Mouse (Mus musculus): Measurements from ENCODE around the gene Sox10. TPM values are rescaled to one million over a fixed set of nuclear protein-coding genes. Genes with fewer than 3 reads are reported as not detected.

Sox10 gene
- total and polyA plus RNA-seq, 2 experiments: not detected

- no peaks in the 10 kb centered on the region for H3K4me1 ChIP-seq (ENCODE audit: control insufficient read depth, insufficient read depth, low read length)
- no peak overlapping the region for H3K4me3 ChIP-seq (ENCODE audit: insufficient read depth, low read depth, low read length)
- H3K27ac ChIP-seq (replicated peaks; ENCODE audit: insufficient read depth, low read depth, low read length): no peak overlapping the region
- H3K79me2 ChIP-seq (ENCODE audit: control insufficient read depth, insufficient read depth, low read length): no peaks in the 10 kb centered on the region
- TF ChIP-seq POLR2A (IDR thresholded peaks at IDR 0.05; ENCODE audit: extremely low read depth, insufficient read depth, low read length) (no peak), CTCF (IDR thresholded peaks at IDR 0.05; ENCODE audit: low read depth, low read length) (no peak)
- H3K27me3 ChIP-seq (ENCODE audit: control insufficient read depth, insufficient read depth, low read length): no peaks in the 10 kb centered on the region
- WGBS: 87% methylated on average over 6 of the region's 6 CpGs
- DNase-seq (ENCODE audit: extremely low read depth, low read depth, low spot score): no peak
- peaks cover 19% of the 10 kb centered on the region; the same call in 1 of the 2 replicates for H3K36me3 ChIP-seq (ENCODE audit: control insufficient read depth, insufficient read depth, low read length)
- no peak overlapping the region for H3K9ac ChIP-seq (ENCODE audit: low read depth, low read length)
Measured at GRCm38 (mm10) chr15:79133191-79133661, 31.8 kb downstream of the Sox10 start.

- Histone ChIP-seq H3K9ac (ENCODE audit: low read depth, low read length) (no peak overlapping the region), H3K27ac (replicated peaks; ENCODE audit: insufficient read depth, low read depth, low read length) (no peak overlapping the region), H3K4me3 (ENCODE audit: insufficient read depth, low read depth, low read length) (no peak overlapping the region), H3K4me1 (ENCODE audit: control insufficient read depth, insufficient read depth, low read length) (no peaks in the 10 kb centered on the region), H3K27me3 (ENCODE audit: control insufficient read depth, insufficient read depth, low read length) (no peaks in the 10 kb centered on the region), H3K36me3 (ENCODE audit: control insufficient read depth, insufficient read depth, low read length) (peaks cover 30% of the 10 kb centered on the region), H3K79me2 (ENCODE audit: control insufficient read depth, insufficient read depth, low read length) (no peaks in the 10 kb centered on the region)
- 70% methylated on average over 7 of the region's 7 CpGs for WGBS
- TF ChIP-seq CTCF (IDR thresholded peaks at IDR 0.05; ENCODE audit: low read depth, low read length) (no peak), POLR2A (IDR thresholded peaks at IDR 0.05; ENCODE audit: extremely low read depth, insufficient read depth, low read length) (no peak)
- no peak for DNase-seq (ENCODE audit: extremely low read depth, low read depth, low spot score)
Measured at GRCm38 (mm10) chr15:79131442-79131841, 33.6 kb downstream of the Sox10 start.

- Histone ChIP-seq H3K9ac (ENCODE audit: low read depth, low read length) (no peak overlapping the region), H3K4me3 (ENCODE audit: insufficient read depth, low read depth, low read length) (no peak overlapping the region), H3K79me2 (ENCODE audit: control insufficient read depth, insufficient read depth, low read length) (no peaks in the 10 kb centered on the region), H3K27me3 (ENCODE audit: control insufficient read depth, insufficient read depth, low read length) (no peaks in the 10 kb centered on the region), H3K4me1 (ENCODE audit: control insufficient read depth, insufficient read depth, low read length) (no peaks in the 10 kb centered on the region), H3K36me3 (ENCODE audit: control insufficient read depth, insufficient read depth, low read length) (peaks cover 30% of the 10 kb centered on the region), H3K27ac (replicated peaks; ENCODE audit: insufficient read depth, low read depth, low read length) (no peak overlapping the region)
- no peak for DNase-seq (ENCODE audit: extremely low read depth, low read depth, low spot score)
- TF ChIP-seq POLR2A (IDR thresholded peaks at IDR 0.05; ENCODE audit: extremely low read depth, insufficient read depth, low read length): no peak
- WGBS: 90% methylated on average over 10 of the region's 10 CpGs
Measured at GRCm38 (mm10) chr15:79130782-79131181, 34.3 kb downstream of the Sox10 start.

- peaks cover 30% of the 10 kb centered on the region for H3K36me3 ChIP-seq (ENCODE audit: control insufficient read depth, insufficient read depth, low read length)
Measured at GRCm38 (mm10) chr15:79129311-79129710, 35.7 kb downstream of the Sox10 start.

GRCm38 (mm10) chr15:79128208-79128607 is 36.8 kb downstream of the Sox10 start:
- Histone ChIP-seq H3K9ac (ENCODE audit: low read depth, low read length) (no peak overlapping the region), H3K4me3 (ENCODE audit: insufficient read depth, low read depth, low read length) (no peak overlapping the region), H3K4me1 (ENCODE audit: control insufficient read depth, insufficient read depth, low read length) (no peaks in the 10 kb centered on the region), H3K27me3 (ENCODE audit: control insufficient read depth, insufficient read depth, low read length) (no peaks in the 10 kb centered on the region), H3K36me3 (ENCODE audit: control insufficient read depth, insufficient read depth, low read length) (peaks cover 29% of the 10 kb centered on the region), H3K79me2 (ENCODE audit: control insufficient read depth, insufficient read depth, low read length) (no peaks in the 10 kb centered on the region), H3K27ac (replicated peaks; ENCODE audit: insufficient read depth, low read depth, low read length) (no peak overlapping the region)
- TF ChIP-seq POLR2A (IDR thresholded peaks at IDR 0.05; ENCODE audit: extremely low read depth, insufficient read depth, low read length): no peak
- TF ChIP-seq CTCF (IDR thresholded peaks at IDR 0.05; ENCODE audit: low read depth, low read length): peak; percentile 57
- WGBS: 92% methylated on average over 5 of the region's 5 CpGs
- DNase-seq (ENCODE audit: extremely low read depth, low read depth, low spot score): no peak

More at GRCm38 (mm10) chr15:79129311-79129710, 35.7 kb downstream of the Sox10 start:
- no peaks in the 10 kb centered on the region for H3K79me2 ChIP-seq (ENCODE audit: control insufficient read depth, insufficient read depth, low read length)
- no peak overlapping the region for H3K9ac ChIP-seq (ENCODE audit: low read depth, low read length)
- H3K4me3 ChIP-seq (ENCODE audit: insufficient read depth, low read depth, low read length): no peak overlapping the region
- H3K27ac ChIP-seq (replicated peaks; ENCODE audit: insufficient read depth, low read depth, low read length): no peak overlapping the region
- no peaks in the 10 kb centered on the region for H3K27me3 ChIP-seq (ENCODE audit: control insufficient read depth, insufficient read depth, low read length)
- no peaks in the 10 kb centered on the region for H3K4me1 ChIP-seq (ENCODE audit: control insufficient read depth, insufficient read depth, low read length)
- WGBS: 81% methylated on average over 7 of the region's 7 CpGs
- TF ChIP-seq CTCF (IDR thresholded peaks at IDR 0.05; ENCODE audit: low read depth, low read length) (no peak), POLR2A (IDR thresholded peaks at IDR 0.05; ENCODE audit: extremely low read depth, insufficient read depth, low read length) (no peak)
- no peak for DNase-seq (ENCODE audit: extremely low read depth, low read depth, low spot score)

- WGBS: 96% methylated on average over 12 of the region's 12 CpGs
- H3K27ac ChIP-seq (replicated peaks; ENCODE audit: insufficient read depth, low read depth, low read length): no peak overlapping the region
- no peak overlapping the region for H3K4me3 ChIP-seq (ENCODE audit: insufficient read depth, low read depth, low read length)
- H3K9ac ChIP-seq (ENCODE audit: low read depth, low read length): no peak overlapping the region
- DNase-seq (ENCODE audit: extremely low read depth, low read depth, low spot score): no peak
- H3K27me3 ChIP-seq (ENCODE audit: control insufficient read depth, insufficient read depth, low read length): no peaks in the 10 kb centered on the region
- TF ChIP-seq CTCF (IDR thresholded peaks at IDR 0.05; ENCODE audit: low read depth, low read length): no peak
- no peak for TF ChIP-seq POLR2A (IDR thresholded peaks at IDR 0.05; ENCODE audit: extremely low read depth, insufficient read depth, low read length)
- no peaks in the 10 kb centered on the region for H3K4me1 ChIP-seq (ENCODE audit: control insufficient read depth, insufficient read depth, low read length)
- peaks cover 28% of the 10 kb centered on the region for H3K36me3 ChIP-seq (ENCODE audit: control insufficient read depth, insufficient read depth, low read length)
- no peaks in the 10 kb centered on the region for H3K79me2 ChIP-seq (ENCODE audit: control insufficient read depth, insufficient read depth, low read length)
Measured at GRCm38 (mm10) chr15:79127101-79127500, 37.9 kb downstream of the Sox10 start.

Data from liver, adult 2 months (tissue).